Mouse (Mus musculus) kidney, postnatal 0 days (tissue): ENCODE measurements around the gene Maml3. TPM values are rescaled to one million over a fixed set of nuclear protein-coding genes. Genes with fewer than 3 reads are reported as not detected.

Experiments used
- ATAC-seq: fragments of 200-750 bp; cut with Nextera tagmentation; replicated peaks from 2 replicates; pipeline ENCODE4 v1.8.0; 2017; ENCODE audit warnings: low read depth, moderate number of reproducible peaks, moderate TSS enrichment, moderate library complexity; ENCODE audit not compliant: low FRiP score
- DNase-seq: peaks from one replicate; pipeline ENCODE4 v3.0.0-alpha.2; 2016; ENCODE audit warnings: low spot score
- H3K27ac ChIP-seq: fragments of 300-500 bp; sonication (generic); 2 replicates; pipeline ENCODE4 v1.5.1; 2014; ENCODE audit warnings: mild to moderate bottlenecking
- H3K27me3 ChIP-seq: fragments of 300-500 bp; sonication (generic); 2 replicates; pipeline ENCODE4 v1.6.1; 2014; ENCODE audit warnings: low read length, mixed read lengths; ENCODE audit not compliant: insufficient read depth
- H3K36me3 ChIP-seq: fragments of 300-500 bp; sonication (generic); 2 replicates; pipeline ENCODE4 v1.6.1; 2014; ENCODE audit warnings: low read length, mixed read lengths; ENCODE audit not compliant: insufficient read depth
- H3K4me1 ChIP-seq: fragments of 300-500 bp; sonication (generic); replicated peaks from 2 replicates; pipeline ENCODE4 v1.6.1; 2014; ENCODE audit warnings: antibody characterized with exemption, low read length, mixed read lengths; ENCODE audit not compliant: insufficient read depth
- H3K4me2 ChIP-seq: fragments of 300-500 bp; sonication (generic); 2 replicates; pipeline ENCODE4 v1.6.1; 2014; ENCODE audit warnings: mild to moderate bottlenecking, low read length, moderate library complexity, mixed read lengths
- H3K4me3 ChIP-seq: fragments of 300-500 bp; sonication (generic); replicated peaks from 2 replicates; pipeline ENCODE4 v1.5.1; 2014; ENCODE audit warnings: low read depth, low read length
- H3K9ac ChIP-seq: fragments of 300-500 bp; sonication (generic); 2 replicates; pipeline ENCODE4 v1.6.1; 2014; ENCODE audit warnings: low read depth, low read length
- H3K9me3 ChIP-seq: fragments of 300-500 bp; sonication (generic); replicated peaks from 2 replicates; pipeline ENCODE4 v1.6.1; 2016; ENCODE audit warnings: low read length, inconsistent platforms, mixed read lengths
- CTCF ChIP-seq: IDR thresholded peaks from 2 replicates; pipeline ENCODE4 v1.5.1; 2016; ENCODE audit warnings: antibody characterized with exemption, low read depth, mild to moderate bottlenecking, moderate library complexity
- WGBS: fragments of 180-500 bp; shearing (Covaris S2); extraction: QIAGEN DNeasy Blood & Tissue Kit; methylation state at CpG from one replicate; pipeline ENCODE4 v1.1.7; 2014; 5-methylcytosine and 5-hydroxymethylcytosine counted together
- polyA plus RNA-seq: library from polyadenylated mRNA; unstranded; fragments of >200 nt; fragmentation: Nextera tagmentation; extraction: Ambion mirVana; gene quantifications from 2 replicates; pipeline ENCODE4 v1.2.1, GENCODE M21; 2015

Gene Maml3
- polyA plus RNA-seq, 1 experiment from 2014 or later, result 5.4 TPM

DNA sequence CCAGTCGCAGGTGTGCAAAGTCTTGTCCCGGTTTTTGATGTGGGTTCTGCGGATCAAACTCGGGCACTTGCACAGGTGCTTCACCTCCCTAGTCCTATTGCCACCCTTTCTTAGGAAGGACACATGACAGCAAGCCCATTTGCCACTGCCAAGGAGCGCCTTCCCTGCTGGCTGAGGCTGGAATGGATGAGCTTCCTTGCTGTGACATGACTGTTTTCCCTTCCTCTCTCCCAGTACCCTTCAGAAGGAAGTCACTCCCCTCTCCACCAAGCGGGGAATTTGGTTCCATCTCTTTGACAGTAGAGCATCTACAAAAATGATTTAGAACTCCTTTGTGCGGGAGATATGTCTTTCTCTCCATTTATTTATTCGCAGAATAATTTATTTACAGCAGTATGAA is 155.2 kb downstream of the Maml3 start:
- DNase-seq, result peak; percentile 48
- WGBS, result 73% methylated on average over 8 of the region's 8 CpGs

DNA sequence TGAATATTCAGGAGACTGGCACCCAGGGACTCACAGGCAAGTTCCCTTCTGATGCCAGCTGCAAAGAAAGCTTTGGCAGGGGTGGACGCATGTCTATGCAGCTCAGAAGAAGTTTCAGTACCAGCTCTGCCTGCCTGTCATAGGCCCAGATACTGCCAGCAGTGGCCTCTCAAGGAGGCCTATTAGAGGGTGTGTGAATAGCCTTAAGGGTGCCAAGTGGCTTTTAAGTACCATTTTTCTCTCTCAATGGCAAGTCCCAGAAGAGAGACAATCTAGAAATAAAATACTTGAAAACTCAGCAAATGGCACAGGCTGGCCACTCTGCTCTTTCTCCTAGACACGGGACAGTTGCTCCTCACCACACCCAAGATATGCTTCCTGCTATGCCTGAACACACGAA is 157.7 kb downstream of the Maml3 start:
- WGBS, result 81% methylated on average over 3 of the region's 3 CpGs
- H3K4me1 ChIP-seq, result no peaks in the 10 kb centered on the region
- H3K4me2 ChIP-seq, result no peak overlapping the region
- no peak overlapping the region for H3K4me3 ChIP-seq
- TF ChIP-seq CTCF, result no peak
- no peak overlapping the region for H3K9ac ChIP-seq
- H3K9me3 ChIP-seq, result no peaks in the 10 kb centered on the region
- no peak overlapping the region for H3K27ac ChIP-seq
- H3K36me3 ChIP-seq, result no peaks in the 10 kb centered on the region
- H3K27me3 ChIP-seq, result no peaks in the 10 kb centered on the region
- DNase-seq (no peak), ATAC-seq (no peak)

More for the DNA sequence above, 155.2 kb downstream of the Maml3 start:
- H3K27ac ChIP-seq, result no peak overlapping the region
- TF ChIP-seq CTCF, result no peak
- H3K4me2 ChIP-seq, result no peak overlapping the region
- no peak overlapping the region for H3K9ac ChIP-seq
- no peaks in the 10 kb centered on the region for H3K9me3 ChIP-seq
- no peaks in the 10 kb centered on the region for H3K27me3 ChIP-seq
- ATAC-seq, result no peak
- H3K4me3 ChIP-seq, result no peak overlapping the region
- no peaks in the 10 kb centered on the region for H3K4me1 ChIP-seq
- no peaks in the 10 kb centered on the region for H3K36me3 ChIP-seq

DNA sequence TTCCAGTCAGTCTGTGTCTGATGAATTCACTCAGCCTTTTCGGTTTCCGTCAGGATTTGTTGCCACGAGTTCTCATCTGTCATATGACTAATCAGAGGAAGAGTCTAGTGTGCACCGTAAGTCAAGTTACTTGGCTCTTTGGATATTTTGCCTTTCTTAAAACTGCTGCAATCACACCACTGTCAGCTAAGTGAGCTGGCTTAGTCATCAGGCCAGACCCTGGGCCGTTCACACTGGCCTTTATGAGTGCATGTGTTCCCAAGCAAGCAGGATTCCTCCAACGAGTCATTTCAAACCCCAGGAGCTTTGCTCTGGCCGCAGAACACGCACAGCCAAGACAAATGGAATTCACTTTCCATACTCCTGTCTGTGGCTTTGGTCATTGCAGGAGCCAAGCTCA is 161.2 kb downstream of the Maml3 start:
- no peak for DNase-seq
- no peak for TF ChIP-seq CTCF

DNA sequence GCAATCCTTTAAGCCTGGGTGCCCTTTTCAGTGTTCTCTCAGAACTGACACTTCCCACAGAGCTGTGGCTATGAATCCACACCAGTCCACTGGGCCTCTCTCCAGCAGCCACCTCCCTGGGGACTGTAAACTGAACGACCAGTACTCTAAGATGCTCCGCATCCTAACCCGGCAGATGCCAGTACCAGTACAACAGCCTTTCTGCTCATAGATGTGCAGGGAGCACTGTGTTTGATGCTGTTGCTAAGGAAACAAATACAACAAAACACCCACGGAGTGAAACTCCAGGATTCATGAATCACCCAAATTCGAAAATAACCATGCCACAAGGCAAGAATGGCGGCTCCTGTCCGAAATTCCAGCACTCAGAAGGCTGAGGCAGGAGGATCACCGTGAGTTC is 163.1 kb downstream of the Maml3 start:
- H3K36me3 ChIP-seq, result no peaks in the 10 kb centered on the region
- no peak overlapping the region for H3K4me2 ChIP-seq
- H3K4me3 ChIP-seq, result no peak overlapping the region
- H3K27ac ChIP-seq, result no peak overlapping the region
- no peak for ATAC-seq
- H3K27me3 ChIP-seq, result no peaks in the 10 kb centered on the region
- 81% methylated on average over 8 of the region's 8 CpGs for WGBS
- no peaks in the 10 kb centered on the region for H3K4me1 ChIP-seq
- H3K9me3 ChIP-seq, result no peaks in the 10 kb centered on the region
- no peak overlapping the region for H3K9ac ChIP-seq
- no peak for TF ChIP-seq CTCF
- DNase-seq, result no peak

More for the DNA sequence above, 161.2 kb downstream of the Maml3 start:
- no peaks in the 10 kb centered on the region for H3K36me3 ChIP-seq
- H3K4me2 ChIP-seq, result no peak overlapping the region
- no peak overlapping the region for H3K27ac ChIP-seq
- H3K9me3 ChIP-seq, result no peaks in the 10 kb centered on the region
- H3K4me3 ChIP-seq, result no peak overlapping the region
- H3K27me3 ChIP-seq, result no peaks in the 10 kb centered on the region
- no peaks in the 10 kb centered on the region for H3K4me1 ChIP-seq
- no peak for ATAC-seq
- H3K9ac ChIP-seq, result no peak overlapping the region
- 68% methylated on average over 8 of the region's 8 CpGs for WGBS

DNA sequence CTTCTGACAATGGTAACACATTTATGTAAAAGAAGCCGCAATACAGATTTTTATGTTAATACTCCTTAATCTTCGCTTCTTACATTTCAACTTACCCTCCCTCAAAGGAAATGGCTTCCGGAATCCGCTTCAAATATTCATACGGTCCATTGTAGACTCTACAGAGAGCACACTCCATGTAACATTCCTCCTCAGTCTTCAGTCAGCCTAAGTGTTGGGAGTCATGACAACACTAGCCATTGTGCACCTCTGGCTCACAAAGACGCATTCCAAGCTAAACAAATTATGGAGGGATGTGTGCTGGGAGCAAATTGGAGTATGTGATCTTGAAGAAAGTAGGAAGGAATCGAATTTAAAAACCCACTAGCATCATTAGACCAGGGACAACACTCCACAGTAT is 165.0 kb downstream of the Maml3 start:
- TF ChIP-seq CTCF, result no peak
- Histone ChIP-seq H3K4me1 (no peaks in the 10 kb centered on the region), H3K4me2 (no peak overlapping the region), H3K9ac (no peak overlapping the region), H3K36me3 (no peaks in the 10 kb centered on the region), H3K9me3 (no peaks in the 10 kb centered on the region), H3K4me3 (no peak overlapping the region), H3K27me3 (no peaks in the 10 kb centered on the region), H3K27ac (no peak overlapping the region)
- ATAC-seq, result no peak
- 88% methylated on average over 7 of the region's 7 CpGs for WGBS
- DNase-seq, result no peak

DNA sequence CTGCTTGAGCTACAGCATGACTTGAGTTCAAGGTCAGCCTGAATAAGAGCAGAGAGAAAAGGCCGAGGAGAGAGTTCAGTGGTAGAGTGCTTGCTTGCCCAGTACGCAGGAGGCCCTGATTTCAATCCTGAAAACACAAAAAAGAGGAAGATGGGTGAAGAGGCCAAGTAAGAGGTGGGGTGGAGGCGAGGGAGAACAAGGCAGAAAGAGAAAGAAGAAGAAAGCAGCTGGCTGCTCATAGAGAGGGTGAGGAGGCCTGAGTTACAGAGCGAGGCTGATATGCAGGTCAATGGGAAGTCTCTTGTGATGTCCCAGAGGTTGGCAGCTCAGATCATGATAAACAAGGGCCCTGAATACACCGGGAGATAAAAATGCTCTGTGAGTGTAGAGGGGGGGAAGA is 165.8 kb downstream of the Maml3 start:
- H3K4me3 ChIP-seq, result no peak overlapping the region
- ATAC-seq (no peak), DNase-seq (no peak)
- TF ChIP-seq CTCF, result no peak
- H3K36me3 ChIP-seq, result no peaks in the 10 kb centered on the region
- H3K4me1 ChIP-seq, result no peaks in the 10 kb centered on the region
- H3K4me2 ChIP-seq, result no peak overlapping the region
- no peaks in the 10 kb centered on the region for H3K27me3 ChIP-seq
- no peak overlapping the region for H3K27ac ChIP-seq
- no peaks in the 10 kb centered on the region for H3K9me3 ChIP-seq
- 86% methylated on average over 5 of the region's 5 CpGs for WGBS
- no peak overlapping the region for H3K9ac ChIP-seq

DNA sequence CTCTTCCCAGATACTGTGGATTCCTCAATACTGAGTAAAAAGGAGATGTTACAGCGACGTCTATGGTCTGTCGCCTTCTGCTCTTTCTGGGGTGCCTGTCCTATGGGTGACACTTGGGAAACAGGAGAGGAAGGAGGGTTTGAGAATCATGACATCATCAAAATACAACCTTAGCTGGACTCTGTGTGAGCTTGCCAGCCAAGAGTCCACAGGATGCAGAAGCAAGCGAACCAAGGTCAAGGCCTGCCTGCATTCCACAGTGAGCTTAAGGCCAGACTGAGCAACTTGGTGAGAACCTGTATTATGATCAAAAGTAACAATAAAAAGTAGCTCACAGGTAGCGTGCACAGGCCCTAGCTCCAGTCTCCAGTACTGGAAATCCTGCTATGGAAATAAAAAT is 167.7 kb downstream of the Maml3 start:
- no peaks in the 10 kb centered on the region for H3K4me1 ChIP-seq
- no peak overlapping the region for H3K27ac ChIP-seq
- ATAC-seq, result no peak
- H3K9me3 ChIP-seq, result no peaks in the 10 kb centered on the region
- H3K4me2 ChIP-seq, result no peak overlapping the region
- DNase-seq, result no peak
- no peak for TF ChIP-seq CTCF
- H3K9ac ChIP-seq, result no peak overlapping the region
- no peaks in the 10 kb centered on the region for H3K27me3 ChIP-seq
- H3K4me3 ChIP-seq, result no peak overlapping the region
- WGBS, result 86% methylated on average over 5 of the region's 5 CpGs
- no peaks in the 10 kb centered on the region for H3K36me3 ChIP-seq
